Mouse (Mus musculus) kidney, embryonic 15.5 days (tissue): ENCODE results near the gene Cphx3. TPM values are rescaled to one million over a fixed set of nuclear protein-coding genes. Genes with fewer than 3 reads are reported as not detected.
"Not testable (repeated sequence)": the region's sequence is repeated elsewhere in the genome, so short reads cannot be mapped to it uniquely, and the experiment has no call there.

Experiments used
- ATAC-seq: fragments of 200-750 bp; cut with Nextera tagmentation; replicated peaks from 2 replicates; pipeline ENCODE4 v1.8.0; 2017; ENCODE audit warnings: moderate TSS enrichment; ENCODE audit not compliant: low FRiP score
- H3K27ac ChIP-seq: fragments of 300-500 bp; sonication (generic); 2 replicates; pipeline ENCODE4 v1.5.1; 2015; ENCODE audit warnings: mild to moderate bottlenecking, inconsistent platforms
- H3K27me3 ChIP-seq: fragments of 300-500 bp; sonication (generic); 2 replicates; pipeline ENCODE4 v1.6.1; 2015; ENCODE audit warnings: inconsistent platforms
- H3K36me3 ChIP-seq: fragments of 300-500 bp; sonication (generic); 2 replicates; pipeline ENCODE4 v1.6.1; 2015; ENCODE audit warnings: inconsistent platforms
- H3K4me1 ChIP-seq: fragments of 300-500 bp; sonication (generic); 2 replicates; pipeline ENCODE4 v1.6.1; 2015; ENCODE audit warnings: inconsistent platforms
- H3K4me2 ChIP-seq: fragments of 300-500 bp; sonication (generic); 2 replicates; pipeline ENCODE4 v1.6.1; 2015; ENCODE audit warnings: moderate library complexity, mild to moderate bottlenecking, inconsistent platforms
- H3K4me3 ChIP-seq: fragments of 300-500 bp; sonication (generic); replicated peaks from 2 replicates; pipeline ENCODE4 v1.5.1; 2015; ENCODE audit warnings: mild to moderate bottlenecking, inconsistent platforms
- H3K9ac ChIP-seq: fragments of 300-500 bp; sonication (generic); 2 replicates; pipeline ENCODE4 v1.6.1; 2015; ENCODE audit warnings: mild to moderate bottlenecking, inconsistent platforms
- H3K9me3 ChIP-seq: fragments of 300-500 bp; sonication (generic); replicated peaks from 2 replicates; pipeline ENCODE4 v1.6.1; 2016; ENCODE audit warnings: inconsistent platforms
- WGBS: fragments of 180-500 bp; shearing (Covaris S2); methylation state at CpG from one replicate; pipeline ENCODE4 v1.1.7; 2015; ENCODE audit warnings: mixed read lengths; 5-methylcytosine and 5-hydroxymethylcytosine counted together
- polyA plus RNA-seq: library from polyadenylated mRNA; unstranded; fragments of >200 nt; fragmentation: Nextera tagmentation; extraction: Ambion mirVana; gene quantifications from 2 replicates; pipeline ENCODE4 v1.2.1, GENCODE M21; 2015

Gene Cphx3
- 0.12 TPM in 1 of 2 replicates, not detected in the other for polyA plus RNA-seq

GRCm38 (mm10) chr14:26081997-26082396, at the start of gene Cphx3:
Cphx3 (plus strand) TSS chr14:26082297.
- not testable (repeated sequence) for H3K9me3 ChIP-seq, ATAC-seq, H3K36me3 ChIP-seq, H3K9ac ChIP-seq, H3K4me1 ChIP-seq, H3K27me3 ChIP-seq, H3K4me2 ChIP-seq, H3K4me3 ChIP-seq, H3K27ac ChIP-seq
- WGBS: no CpG with 5 or more reads among the region's 1 CpGs

DNA sequence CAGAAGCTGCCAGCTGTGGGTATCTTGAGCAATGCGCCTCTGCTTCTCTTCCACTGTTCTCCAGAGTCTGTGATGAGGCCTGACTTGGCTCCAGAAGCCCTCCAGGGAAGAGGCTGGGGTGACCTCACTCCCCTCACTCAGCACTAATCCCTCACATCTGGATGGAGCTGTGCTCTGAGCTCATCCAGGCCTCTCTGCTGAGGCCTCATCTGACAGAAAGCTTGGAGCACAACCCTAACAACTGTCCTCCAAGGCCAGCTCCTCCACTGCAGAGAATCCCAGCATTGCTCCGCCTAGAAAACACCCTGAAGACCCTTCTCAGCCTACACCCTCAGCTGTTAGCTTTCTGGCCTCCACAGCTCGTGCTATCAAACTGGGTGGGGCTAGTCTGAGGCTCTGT, 47.7 kb upstream of the Cphx3 start:
- not testable (repeated sequence) for ATAC-seq, H3K4me3 ChIP-seq
- no CpG with 5 or more reads among the region's 3 CpGs for WGBS

DNA sequence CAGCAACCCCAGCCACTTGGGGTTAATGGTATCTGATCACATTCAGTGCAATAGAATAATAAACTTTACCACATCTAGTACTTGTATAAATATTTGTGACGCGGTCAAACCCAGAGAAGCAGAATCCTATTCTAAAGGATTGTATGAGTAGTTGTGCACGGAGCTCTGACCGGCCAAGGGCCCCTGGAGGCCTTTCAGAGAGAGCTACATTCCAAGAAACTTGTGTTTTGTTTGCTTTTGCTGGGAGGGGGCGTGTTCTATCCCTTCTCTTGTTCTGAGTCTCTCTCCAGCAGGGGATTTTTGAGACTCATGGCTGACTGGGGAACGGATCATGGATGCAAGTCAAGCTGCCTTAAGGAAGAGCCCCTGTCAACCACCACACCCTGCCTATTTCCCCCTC, 46.7 kb upstream of the Cphx3 start:
- H3K4me2 ChIP-seq, H3K27me3 ChIP-seq, ATAC-seq, H3K36me3 ChIP-seq, H3K4me1 ChIP-seq, H3K9ac ChIP-seq, H3K4me3 ChIP-seq, H3K9me3 ChIP-seq, H3K27ac ChIP-seq: not testable (repeated sequence)
- WGBS: no CpG with 5 or more reads among the region's 6 CpGs

More for the DNA sequence above, 47.7 kb upstream of the Cphx3 start:
- not testable (repeated sequence) for H3K4me2 ChIP-seq, H3K36me3 ChIP-seq, H3K27me3 ChIP-seq, H3K27ac ChIP-seq, H3K9ac ChIP-seq, H3K4me1 ChIP-seq, H3K9me3 ChIP-seq

GRCm38 (mm10) chr14:26042611-26043010, 39.5 kb upstream of the Cphx3 start, which contains the start of gene Gm9780:
Gm9780 (minus strand) TSS chr14:26042711.
- H3K4me3 ChIP-seq, H3K27me3 ChIP-seq, H3K4me1 ChIP-seq, H3K9me3 ChIP-seq, H3K4me2 ChIP-seq, H3K36me3 ChIP-seq, H3K27ac ChIP-seq, ATAC-seq, H3K9ac ChIP-seq: not testable (repeated sequence)
- no CpG with 5 or more reads among the region's 26 CpGs for WGBS

GRCm38 (mm10) chr14:26045007-26045406, 37.1 kb upstream of the Cphx3 start:
- H3K9ac ChIP-seq, H3K36me3 ChIP-seq, H3K4me2 ChIP-seq, H3K27ac ChIP-seq, H3K4me3 ChIP-seq, H3K9me3 ChIP-seq, H3K4me1 ChIP-seq, ATAC-seq, H3K27me3 ChIP-seq: not testable (repeated sequence)
- WGBS: no CpG with 5 or more reads among the region's 5 CpGs

DNA sequence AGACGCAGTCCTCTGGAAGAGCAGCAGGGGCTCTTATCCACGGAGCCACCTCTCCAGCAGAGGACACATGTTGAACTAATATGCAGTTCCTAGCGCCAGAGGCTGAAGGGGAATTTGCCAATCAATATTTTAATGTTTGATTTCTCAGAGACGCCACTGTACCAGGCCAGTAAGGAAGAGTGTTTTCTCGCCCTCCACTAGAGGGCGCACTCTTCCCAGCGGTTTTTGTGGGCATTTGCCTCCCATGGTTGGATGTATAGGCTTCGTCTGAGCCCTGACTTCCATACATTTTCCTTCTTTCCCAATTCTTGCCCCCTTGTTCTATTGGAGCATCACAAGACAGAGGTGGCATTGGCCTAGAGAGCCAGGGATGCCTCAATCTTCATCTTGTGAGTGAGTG, 35.1 kb upstream of the Cphx3 start:
- ATAC-seq, H3K27me3 ChIP-seq, H3K9ac ChIP-seq, H3K4me1 ChIP-seq, H3K36me3 ChIP-seq, H3K9me3 ChIP-seq, H3K27ac ChIP-seq, H3K4me2 ChIP-seq, H3K4me3 ChIP-seq: not testable (repeated sequence)
- WGBS: no CpG with 5 or more reads among the region's 8 CpGs

DNA sequence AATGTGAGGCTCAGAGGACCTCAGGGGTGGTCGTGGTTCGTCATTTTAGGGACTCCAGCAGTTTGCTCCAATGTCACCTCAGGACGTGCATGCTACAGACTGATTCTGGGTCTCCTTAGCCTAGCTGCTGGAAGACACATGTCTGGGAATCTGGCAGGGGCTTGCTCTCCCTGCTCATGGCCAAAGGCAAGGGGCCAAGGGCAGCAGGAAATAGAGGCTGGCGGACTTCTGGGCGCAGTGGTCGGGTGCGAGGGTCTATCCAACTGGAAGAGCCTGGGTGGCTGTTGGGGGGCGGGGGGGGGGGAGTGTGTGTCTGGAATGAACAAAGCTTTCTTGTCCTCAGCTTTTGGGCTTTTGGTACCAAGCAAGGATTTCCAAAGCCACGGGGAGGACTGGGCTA, 33.3 kb upstream of the Cphx3 start:
- not testable (repeated sequence) for H3K4me1 ChIP-seq, H3K4me2 ChIP-seq, H3K36me3 ChIP-seq, H3K4me3 ChIP-seq, H3K27ac ChIP-seq, H3K9ac ChIP-seq, H3K27me3 ChIP-seq, ATAC-seq, H3K9me3 ChIP-seq
- no CpG with 5 or more reads among the region's 9 CpGs for WGBS

DNA sequence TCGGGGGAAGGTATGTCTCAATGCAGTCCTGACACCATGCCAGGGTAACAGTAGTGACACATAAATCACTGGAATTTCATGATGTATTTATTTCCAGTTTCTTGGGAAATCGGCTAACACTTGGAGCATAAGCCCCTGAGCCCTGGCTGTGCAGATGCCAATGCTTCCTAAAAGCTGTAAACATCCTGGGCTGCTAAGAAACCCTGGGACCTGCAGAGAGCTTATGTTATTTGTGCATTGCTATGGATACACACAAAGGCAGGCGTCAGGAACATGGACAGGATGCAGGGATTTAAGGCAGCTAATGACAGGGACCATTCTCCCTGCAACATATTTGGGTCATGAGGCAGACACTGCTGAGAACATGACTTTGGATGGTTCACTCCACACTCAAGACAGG, 23.9 kb upstream of the Cphx3 start:
- not testable (repeated sequence) for H3K27me3 ChIP-seq, H3K9ac ChIP-seq, ATAC-seq, H3K4me2 ChIP-seq, H3K4me3 ChIP-seq, H3K27ac ChIP-seq, H3K9me3 ChIP-seq, H3K36me3 ChIP-seq, H3K4me1 ChIP-seq
- no CpG with 5 or more reads among the region's 3 CpGs for WGBS

DNA sequence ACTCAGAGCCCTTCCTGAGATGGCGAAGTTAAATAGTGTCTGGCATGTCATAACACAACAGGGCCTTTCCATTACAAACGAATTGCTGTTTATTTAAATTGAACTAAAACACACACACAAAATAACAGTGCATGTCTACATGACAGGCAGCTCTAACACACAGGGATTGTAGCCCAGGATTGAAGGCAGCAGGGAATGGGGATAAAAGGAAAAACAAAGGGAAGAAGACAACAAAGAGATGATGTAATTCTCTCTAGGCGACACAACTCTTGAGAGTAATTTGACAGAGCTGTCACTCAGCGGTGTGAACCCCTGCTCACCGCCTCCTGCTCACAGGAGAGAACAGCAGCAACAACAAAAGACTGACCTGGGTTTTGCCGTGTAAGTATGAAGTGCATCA, 22.7 kb upstream of the Cphx3 start:
- not testable (repeated sequence) for ATAC-seq, H3K4me2 ChIP-seq, H3K36me3 ChIP-seq, H3K4me1 ChIP-seq, H3K27ac ChIP-seq, H3K9ac ChIP-seq, H3K27me3 ChIP-seq, H3K4me3 ChIP-seq, H3K9me3 ChIP-seq
- no CpG with 5 or more reads among the region's 6 CpGs for WGBS

DNA sequence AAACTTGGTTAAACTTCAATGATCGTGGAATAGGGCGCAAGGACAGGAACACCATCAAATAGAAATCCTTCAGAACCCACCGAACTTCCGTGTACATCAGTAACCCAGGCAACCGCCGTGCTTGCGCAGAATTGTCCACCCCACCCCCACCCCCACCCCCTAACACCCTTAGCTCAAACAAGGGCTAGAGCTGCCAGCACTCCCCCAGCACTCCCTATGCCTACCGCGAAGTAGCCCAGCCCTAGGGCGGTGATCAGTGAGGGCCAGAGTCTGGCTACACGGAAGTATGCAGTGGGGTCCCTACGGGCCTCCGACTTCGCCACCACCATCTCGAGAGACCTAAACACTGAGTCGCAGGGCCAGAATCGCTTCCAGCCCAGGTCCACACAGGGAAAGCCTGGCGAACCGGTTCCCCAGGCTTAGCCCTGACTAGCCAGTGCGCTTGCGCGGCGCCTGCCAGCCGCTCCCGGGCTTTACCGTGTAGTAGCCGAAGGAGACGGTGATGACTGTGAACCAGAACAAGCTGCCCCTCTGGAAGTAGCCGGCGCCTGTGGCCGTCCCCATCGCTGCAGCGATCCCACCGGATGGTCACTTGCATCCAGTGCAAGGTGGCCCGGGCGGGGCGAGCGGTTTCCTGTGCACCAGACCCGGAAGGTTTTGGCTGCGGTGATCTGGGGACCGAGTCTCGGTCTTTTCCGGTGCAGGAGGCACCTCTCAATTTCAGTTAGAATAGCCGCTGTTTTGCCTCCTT, 15.3 kb upstream of the Cphx3 start:
- WGBS: no CpG with 5 or more reads among the region's 44 CpGs
- H3K4me2 ChIP-seq, H3K9me3 ChIP-seq, H3K36me3 ChIP-seq, H3K4me3 ChIP-seq, H3K27me3 ChIP-seq, H3K4me1 ChIP-seq, H3K9ac ChIP-seq, H3K27ac ChIP-seq: not testable (repeated sequence)
- peak; percentile 78 for ATAC-seq

DNA sequence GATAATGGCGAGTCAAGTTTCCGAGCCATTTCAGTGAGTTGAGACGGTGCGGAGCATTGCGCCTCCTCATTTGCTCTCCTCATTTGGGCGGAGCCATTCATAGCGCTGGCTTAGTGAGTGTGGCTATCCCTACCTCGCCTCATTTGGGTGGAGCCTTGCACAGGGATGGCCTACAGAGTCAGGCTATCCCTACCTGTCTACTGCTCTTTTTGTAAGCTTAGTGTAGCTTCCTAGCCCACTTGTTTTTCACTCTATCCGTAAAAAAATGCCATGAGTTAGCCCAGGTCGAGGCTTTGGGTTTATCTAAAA, 14.8 kb upstream of the Cphx3 start, which contains the start of gene Tmem254c:
Gene Tmem254c, minus strand, starts transcription at position 31 of the 309 bp plus-strand sequence.
- peak; percentile 80; the same call in 1 of the 2 replicates for ATAC-seq

GRCm38 (mm10) chr14:26076620-26077390, 5.3 kb upstream of the Cphx3 start:
- H3K36me3 ChIP-seq, H3K4me3 ChIP-seq, H3K9ac ChIP-seq, H3K27ac ChIP-seq, H3K9me3 ChIP-seq, H3K27me3 ChIP-seq, H3K4me2 ChIP-seq, ATAC-seq, H3K4me1 ChIP-seq: not testable (repeated sequence)
- no CpG with 5 or more reads among the region's 5 CpGs for WGBS

More for the DNA sequence above, 14.8 kb upstream of the Cphx3 start, which contains the start of gene Tmem254c:
- WGBS: no CpG with 5 or more reads among the region's 10 CpGs
- H3K4me3 ChIP-seq, H3K4me2 ChIP-seq, H3K9ac ChIP-seq, H3K27ac ChIP-seq, H3K9me3 ChIP-seq, H3K4me1 ChIP-seq, H3K27me3 ChIP-seq, H3K36me3 ChIP-seq: not testable (repeated sequence)
